Mouse (Mus musculus) ovary, adult 10 weeks (tissue): ENCODE measurements around the gene F11. TPM values are rescaled to one million over a fixed set of nuclear protein-coding genes. Genes with fewer than 3 reads are reported as not detected.

ENCODE experiments used
- polyA plus RNA-seq: library from polyadenylated mRNA; stranded (reverse); fragments of 350-450 nt; fragmentation: Illumina TruSeq; extraction: RNeasy Lipid Tissue Mini Kit (QIAGEN cat#74804); gene quantifications from one replicate; pipeline ENCODE4 v1.2.3, GENCODE M21; 2014

Gene F11
- not detected for polyA plus RNA-seq

GRCm38 (mm10) chr8:45261920-45262319 lies at the start of gene F11:
Gene F11, minus strand, starts transcription at chr8:45262031.

GRCm38 (mm10) chr8:45308366-45308765 lies 46.5 kb upstream of the F11 start, which contains the start of gene Gm45753:
Gene Gm45753, minus strand, starts transcription at chr8:45308466.

GRCm38 (mm10) chr8:45294687-45295086 lies 32.9 kb upstream of the F11 start, which contains the start of gene Klkb1:
Gene Klkb1, minus strand, starts transcription at chr8:45294859.

Other genes starting within 250 kb of the F11 start
- not detected for gene Mtnr1a, start 192.9 kb downstream of the F11 start, polyA plus RNA-seq
- 0.40 TPM for gene Klkb1, start 32.8 kb upstream of the F11 start, polyA plus RNA-seq
- gene Gm45753, start 46.4 kb upstream of the F11 start, polyA plus RNA-seq: not detected
- gene Cyp4v3, start 71.2 kb upstream of the F11 start, polyA plus RNA-seq: 26.3 TPM
- 15.4 TPM for gene Fam149a, start 120.3 kb upstream of the F11 start, polyA plus RNA-seq
- gene Tlr3, start 149.0 kb upstream of the F11 start, polyA plus RNA-seq: 34.0 TPM
- gene Sorbs2, start 245.8 kb upstream of the F11 start, polyA plus RNA-seq: 152 TPM